Mouse (Mus musculus) adrenal gland, postnatal 14 days (tissue): ENCODE measurements at regions not wholly inside any gene's neighbourhood (a gene's known extent, or its start where the extent isn't known, plus 50 kb on each side); places are given as distances from the start of the nearest gene placed in this dataset.

ENCODE experiments used
- DNase-seq: peaks from one replicate; pipeline ENCODE4 v3.0.0; 2021; ENCODE audit warnings: mixed read lengths

DNA sequence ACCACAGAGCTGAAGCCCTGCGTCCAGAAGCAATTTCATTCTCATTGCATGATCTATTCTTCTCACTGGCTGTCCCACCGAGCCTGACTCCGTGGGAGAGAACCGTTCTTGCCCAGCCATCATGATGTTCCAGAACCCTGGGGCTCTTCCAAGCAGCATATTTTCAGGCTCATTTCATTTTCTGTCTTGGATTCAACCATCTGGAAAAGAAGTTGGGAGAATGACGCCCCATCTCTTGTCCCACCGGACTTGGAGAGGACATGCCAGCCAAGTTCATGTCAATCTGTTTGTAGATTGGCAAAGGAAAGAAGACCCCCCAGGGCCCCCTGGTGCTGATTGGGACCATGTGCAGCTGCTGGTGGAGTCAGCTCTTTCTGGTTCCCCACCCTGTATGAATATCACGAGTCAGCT is 1400.5 kb upstream of the Lrrc6 start:
- no peak for DNase-seq

DNA sequence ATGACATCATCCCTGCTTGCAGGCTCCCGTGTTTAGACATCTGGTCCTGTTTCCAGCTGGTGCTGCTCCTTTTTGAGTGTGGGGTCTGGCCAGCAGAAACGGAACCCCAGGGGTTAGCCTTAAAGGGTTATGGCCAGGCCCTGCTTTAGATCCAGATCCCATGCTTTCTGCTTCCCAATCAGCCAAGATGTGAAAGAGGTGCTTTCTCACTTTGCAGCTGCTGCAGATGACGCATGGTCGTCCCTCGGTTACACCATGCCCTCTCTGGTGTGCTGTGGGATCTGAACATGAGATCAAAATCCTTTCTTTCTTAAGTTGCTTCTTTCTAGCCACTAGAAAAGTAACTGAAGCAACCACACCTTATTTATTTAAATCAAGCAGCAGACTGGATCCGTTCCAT is 1399.1 kb upstream of the Lrrc6 start:
- no peak for DNase-seq

DNA sequence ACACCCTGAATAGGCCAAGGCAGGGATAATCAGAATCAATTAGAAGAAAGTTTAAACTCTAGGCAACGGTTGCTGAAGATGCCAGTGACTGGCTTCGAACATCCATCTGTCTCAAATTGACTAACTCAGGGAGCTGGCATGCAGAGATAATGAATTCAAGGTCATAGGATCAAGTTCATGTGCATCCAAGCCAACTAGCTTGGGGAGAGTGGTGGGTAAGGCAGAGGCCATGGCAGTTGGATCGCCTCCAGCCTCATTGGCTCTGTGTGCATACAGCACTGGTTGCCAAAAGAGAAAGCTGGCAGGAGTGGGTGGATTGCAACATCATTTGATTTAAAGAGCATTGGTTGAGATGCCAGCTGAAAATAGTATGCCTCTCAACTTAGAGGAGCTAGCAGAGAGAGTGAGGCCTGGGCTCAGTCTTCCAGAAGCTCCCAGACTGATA is 1398.3 kb upstream of the Lrrc6 start:
- peak; percentile 83 for DNase-seq

DNA sequence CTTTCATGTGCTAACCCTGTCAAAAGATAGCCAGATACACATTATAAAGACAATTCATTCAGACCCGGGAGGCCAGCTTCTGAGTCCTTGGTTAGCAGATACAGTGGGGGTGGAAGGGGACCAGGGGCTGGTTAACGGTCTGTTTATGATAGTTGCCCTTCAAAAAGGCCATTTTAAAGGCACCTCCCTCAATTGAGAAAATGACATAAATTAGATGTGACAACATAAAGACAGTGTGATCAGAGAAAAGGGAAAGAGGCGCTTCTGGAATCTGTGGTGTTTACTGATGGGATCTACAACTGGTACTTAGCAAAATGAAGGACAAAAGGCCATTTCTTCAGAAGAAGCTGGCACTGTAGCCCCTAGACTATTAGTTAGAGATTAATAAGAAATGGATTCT is 1391.4 kb upstream of the Lrrc6 start:
- DNase-seq, result no peak

DNA sequence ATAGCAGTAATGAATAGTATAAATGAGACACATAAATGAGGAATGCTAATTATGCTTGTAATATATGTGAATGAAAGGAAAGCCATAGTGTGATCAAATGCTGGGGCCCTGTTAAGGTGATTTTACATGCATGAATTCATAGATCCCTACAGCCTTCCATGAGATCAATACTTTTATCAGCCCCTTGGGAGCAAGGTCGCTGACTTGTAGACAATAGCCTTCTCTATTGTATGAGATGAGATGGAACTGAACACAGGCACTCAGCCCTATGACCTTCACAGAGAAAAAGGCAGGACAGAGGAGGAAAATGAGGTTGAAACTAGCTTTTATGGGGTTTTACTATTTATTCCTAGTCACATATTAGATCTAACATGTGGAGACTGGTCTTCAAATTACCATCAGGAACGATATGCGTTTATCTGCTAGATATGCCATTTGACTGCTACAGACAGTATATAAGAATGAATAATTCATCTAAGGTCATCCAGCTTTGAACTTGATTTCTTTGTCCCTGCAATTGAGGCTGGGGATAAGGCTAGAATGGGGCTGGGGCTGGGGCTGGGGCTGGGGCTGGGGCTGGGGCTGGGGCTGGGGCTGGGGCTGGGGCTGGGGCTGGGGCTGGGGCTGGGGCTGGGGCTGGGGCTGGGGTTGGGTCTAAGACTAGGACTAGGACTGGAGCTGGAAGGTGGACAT is 1390.0 kb upstream of the Lrrc6 start:
- DNase-seq, result no peak

DNA sequence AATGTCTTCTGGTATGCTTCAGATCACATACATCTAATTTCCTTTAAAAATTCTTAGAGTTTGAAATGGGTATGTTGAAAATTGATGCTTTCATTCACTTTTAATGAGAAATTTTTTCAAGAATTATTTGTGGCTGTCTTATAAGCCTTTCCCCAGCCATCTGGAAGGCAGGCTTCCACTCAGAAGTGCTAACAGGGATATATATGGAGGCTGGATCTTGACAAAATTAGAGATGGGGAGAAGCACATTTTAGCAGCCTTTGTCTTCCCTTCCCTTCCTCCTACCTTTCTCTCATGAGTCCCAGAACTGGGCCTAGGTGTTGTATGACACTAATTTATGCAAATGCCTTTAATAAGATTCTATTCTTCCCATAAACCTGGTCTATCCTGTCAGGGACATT is 1387.8 kb upstream of the Lrrc6 start:
- no peak for DNase-seq

DNA sequence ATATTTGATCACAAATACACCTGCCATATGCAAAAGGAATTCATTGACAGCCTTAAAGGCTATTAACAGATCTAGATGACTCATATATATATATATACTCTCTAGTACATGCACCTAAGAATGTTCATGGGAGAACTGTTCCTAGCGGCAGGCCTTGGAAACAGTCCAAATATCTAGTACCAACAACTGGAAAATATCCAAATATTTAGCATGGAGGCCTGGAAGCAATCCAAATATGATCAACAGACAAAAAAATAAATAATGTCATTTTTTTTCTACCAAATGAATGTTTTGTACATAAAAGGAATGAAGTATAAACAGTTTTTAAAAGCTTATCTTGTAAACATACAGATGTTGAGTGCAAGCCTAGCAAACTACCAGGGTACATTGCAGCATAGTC is 1354.6 kb upstream of the Lrrc6 start:
- no peak for DNase-seq

DNA sequence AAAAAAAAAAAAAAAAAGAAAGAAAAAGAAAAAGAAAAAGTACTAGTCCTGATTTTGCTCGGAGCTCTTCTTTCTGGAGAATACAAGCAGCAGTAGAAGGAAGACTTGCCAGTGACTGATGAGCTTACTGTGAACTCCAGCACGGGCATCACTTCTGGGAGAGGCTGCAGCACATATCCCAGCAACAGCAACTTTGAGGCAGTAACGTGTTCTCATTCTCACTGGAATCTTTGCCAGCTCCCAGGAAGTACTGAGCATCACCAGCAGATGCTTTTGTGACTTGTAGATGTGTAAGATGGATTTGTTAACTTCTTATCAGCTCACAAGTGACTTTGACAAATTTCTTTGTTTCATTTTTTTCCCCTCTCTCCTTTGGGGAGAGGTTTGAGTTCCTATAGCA is 1349.4 kb upstream of the Lrrc6 start:
- DNase-seq, result no peak

DNA sequence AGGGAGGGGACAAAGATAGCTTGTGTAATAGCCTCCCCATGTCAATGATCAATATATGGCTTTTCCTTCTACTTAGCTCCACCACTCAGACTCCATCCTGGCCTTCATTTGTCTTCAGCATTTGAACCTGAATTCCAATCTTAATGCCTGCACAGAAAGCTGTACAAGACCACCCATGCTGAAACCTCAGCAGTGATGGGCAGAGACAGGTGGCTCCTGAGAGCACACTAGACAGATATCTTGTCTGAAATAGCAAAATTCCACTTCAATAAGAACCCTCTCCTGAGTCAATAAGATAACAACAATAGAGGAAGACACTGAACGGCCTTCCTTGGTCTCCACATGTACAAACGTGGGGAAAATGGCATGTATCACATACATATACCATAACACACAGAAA is 1345.0 kb upstream of the Lrrc6 start:
- DNase-seq, result no peak

DNA sequence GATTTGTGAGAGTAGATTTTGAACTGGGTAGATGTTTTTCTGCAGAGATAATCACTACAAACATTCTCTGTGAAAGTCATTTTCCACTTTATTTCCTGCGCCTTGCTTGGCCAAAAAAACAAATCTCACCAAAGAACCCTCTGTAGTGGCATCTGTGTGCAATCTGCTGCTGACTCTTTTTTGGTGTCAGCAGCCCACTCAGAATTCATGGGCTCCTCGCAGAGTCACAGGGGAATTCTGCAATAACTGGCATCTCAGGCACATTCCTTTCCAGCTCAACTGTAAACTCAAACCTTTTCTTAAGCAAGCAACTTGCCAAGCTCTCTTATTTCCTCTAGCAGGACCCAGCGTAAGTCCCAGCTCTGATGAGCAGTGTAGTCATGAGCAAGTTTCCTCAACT is 1340.0 kb upstream of the Lrrc6 start:
- no peak for DNase-seq

DNA sequence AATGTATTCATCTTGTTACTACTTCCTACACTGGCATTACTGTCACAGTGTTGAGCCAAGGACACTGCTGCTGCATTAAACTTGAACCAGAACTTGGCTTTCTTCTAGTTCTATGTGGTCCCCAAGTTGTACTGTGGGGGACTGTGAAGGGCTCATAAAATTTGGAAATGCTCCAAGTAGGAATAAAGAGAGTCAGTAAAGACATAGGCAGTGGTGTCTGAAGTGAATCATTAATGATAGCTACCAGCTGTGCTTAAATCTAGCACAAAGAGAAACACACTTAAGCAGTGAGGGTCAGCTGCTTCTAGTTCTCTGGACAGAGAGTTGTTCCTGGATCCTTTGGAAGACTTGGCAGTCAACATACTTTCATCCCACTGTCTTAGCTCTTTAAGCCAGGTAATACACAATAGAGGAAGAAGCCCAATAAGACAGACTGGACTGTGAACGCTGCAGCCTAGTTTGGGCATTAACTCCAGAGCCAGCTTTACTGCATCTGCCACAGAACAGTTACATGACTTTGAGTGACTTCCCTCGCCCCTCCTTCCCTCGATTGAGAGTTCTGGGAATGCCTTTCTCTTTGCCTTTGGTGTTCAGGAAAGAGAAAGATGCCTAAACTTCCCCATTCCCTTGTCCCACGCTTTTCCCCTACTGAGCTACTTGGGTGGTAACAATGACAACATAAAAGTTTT is 1325.2 kb upstream of the Lrrc6 start:
- DNase-seq, result no peak

DNA sequence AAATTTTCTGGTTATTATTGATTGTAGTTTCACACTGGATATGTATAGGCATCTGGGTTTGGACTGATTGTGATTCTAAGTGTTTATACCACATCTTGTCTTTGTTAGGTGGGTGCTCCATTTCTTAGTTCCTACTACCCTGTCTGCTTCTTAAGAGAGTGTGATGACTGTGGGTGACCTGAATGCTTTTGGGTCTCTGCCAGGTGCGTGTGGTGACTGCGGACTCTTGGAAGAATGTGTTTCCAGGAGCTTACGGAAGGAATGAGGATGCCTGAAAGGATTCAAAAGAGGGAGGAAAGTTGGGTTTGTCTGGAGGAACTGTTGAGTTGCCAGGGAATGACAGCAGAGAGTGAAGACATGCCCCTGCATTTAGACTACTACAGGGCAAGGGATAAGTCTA is 1322.5 kb upstream of the Lrrc6 start:
- no peak for DNase-seq

DNA sequence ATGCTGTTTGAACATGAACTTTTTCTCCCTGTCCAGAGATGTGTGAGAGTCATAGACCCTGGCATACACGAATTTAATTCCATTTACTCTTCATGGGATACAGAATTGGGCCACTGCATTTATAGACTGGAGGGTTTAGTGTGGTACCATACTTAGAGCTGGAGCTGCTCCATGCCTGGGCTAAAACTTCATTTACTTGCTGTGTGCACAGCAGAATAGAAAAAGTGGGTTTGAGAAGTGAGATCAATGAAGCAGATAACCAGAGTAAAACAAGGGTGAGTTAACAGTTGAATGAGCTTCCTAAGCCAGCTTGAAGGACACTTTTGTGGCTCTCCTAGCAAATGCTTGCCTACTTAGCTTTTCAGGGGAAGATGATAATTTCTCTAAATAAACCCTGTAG is 1299.2 kb upstream of the Lrrc6 start:
- DNase-seq, result no peak

DNA sequence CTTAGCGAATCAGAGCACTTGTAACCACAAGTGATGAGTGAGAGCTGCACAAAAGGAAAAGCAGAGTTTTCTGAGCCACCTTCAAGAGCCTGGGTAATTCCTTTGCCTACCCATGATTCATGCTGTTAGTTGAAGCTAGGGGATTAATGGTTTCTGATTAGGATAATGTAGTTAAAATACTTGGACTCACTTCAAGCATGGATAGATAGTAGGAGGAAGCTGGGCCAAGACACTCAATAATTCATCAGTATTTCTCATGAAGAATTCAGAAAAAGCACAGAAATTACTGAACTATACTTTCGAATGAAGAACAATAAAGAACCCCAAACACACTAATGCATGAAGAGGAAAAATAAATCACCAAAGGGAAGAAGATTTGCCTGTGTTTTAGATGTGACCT is 1294.9 kb upstream of the Lrrc6 start:
- DNase-seq, result no peak

DNA sequence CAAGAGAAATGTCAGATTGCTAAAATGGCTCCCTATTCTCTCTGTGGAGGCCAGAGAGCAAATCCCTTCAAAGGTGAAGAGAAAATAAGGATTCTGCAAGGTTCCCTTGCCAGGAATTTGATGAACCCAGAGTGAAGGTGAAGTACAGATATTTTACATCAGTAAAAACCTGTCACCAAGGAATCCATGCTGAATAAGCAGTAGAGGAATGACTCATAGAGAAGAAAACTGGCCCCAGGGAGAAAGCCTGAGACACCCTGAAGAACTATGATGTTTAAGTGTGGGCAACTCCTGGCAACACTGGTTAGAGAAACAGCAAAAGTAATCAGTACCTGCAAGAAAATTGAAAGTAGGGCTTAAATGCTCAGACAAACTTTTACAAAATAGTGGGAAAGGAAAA is 1292.1 kb upstream of the Lrrc6 start:
- DNase-seq, result no peak

DNA sequence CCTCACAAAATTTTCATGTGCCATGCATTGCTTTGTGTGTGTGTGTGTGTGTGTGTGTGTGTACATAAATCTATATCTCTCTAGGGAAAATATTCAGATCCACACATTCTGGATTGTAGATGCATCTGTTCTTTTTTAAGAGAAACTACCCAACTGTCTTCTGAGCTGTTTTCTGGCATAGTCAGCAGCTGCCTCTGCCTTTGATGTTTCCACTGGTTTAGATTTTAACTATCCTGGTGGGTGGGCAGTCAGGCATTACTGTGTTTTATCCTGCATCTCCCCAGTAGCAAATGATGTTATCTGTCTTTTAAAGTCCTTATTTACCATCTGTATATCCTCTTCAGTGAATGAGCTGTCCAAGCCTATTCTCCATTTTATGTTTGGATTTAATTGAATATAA is 1287.9 kb upstream of the Lrrc6 start:
- DNase-seq, result no peak

DNA sequence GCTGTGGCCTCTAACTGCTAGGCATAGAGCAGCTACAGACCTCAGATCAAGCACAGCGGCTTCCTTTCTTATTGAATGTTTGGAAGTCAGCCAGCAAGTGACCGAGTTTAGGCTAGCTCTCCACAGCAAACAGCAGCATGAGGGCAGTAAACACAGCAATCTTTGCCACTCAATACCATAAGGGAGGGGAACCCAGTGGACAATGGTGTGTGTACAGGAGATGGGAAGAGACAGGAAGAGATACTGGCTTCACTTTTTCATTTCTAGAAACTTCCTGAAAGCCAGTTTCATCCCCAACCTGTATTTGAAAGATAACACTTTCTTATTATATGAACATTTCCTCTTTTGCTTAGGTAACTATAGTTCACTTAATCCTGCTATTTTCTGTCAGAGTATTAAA is 1284.9 kb upstream of the Lrrc6 start:
- DNase-seq, result no peak

DNA sequence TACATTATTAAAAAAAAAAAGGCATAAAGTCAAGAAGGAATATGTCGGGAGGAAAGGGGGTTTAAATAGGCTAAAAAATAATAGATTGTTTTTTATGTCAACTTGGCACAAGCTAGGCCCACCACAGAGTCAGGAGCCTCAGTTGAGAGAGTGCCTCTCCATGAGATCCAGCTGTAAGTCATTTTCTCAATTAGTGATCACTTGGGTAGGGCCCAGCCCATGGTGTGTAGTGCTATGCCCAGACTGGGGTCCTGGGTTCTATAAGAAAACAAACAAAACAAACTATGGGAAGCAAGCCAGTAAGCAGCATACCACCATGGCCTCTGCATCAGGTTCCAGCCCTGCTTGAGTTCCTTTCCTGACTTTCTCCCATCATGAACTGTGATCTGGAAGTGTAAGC is 1283.0 kb upstream of the Lrrc6 start:
- no peak for DNase-seq

DNA sequence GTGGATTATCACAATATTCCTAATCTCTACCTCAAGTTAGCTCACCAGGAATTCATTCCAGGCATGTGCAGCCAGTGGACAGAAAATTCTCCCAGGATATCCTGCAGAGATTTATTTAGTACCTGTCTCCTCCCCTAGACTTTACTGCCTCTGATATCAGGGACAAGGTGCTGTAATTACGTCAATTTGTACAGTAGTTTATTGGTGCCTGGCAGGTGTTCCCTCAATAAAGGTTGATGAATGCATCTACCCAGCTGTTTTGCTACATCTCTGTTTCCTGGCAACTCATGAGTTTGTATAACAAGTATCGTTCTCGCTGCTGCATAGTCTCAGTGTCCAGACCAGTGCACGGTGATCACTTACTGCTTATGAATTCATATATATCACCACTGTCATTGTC is 1281.8 kb upstream of the Lrrc6 start:
- no peak for DNase-seq

DNA sequence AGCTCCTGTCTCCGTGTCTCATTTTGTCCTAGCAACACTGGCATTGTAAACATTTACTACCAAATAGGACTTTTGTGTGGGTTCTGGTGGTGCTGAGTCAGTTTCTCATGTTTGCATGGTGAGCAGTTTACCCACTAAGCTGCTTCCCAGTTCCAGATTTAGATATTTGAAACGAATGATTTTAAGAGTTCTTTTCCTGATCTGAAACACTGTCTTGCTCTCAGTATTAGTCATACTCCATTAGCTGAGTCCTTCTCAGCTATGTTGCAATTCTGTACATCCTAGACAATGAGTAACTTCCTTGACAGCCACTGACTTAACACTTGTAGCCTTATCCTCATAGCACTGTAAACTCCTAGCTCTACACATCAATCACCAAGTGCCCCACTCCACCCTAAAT is 1280.1 kb upstream of the Lrrc6 start:
- no peak for DNase-seq

DNA sequence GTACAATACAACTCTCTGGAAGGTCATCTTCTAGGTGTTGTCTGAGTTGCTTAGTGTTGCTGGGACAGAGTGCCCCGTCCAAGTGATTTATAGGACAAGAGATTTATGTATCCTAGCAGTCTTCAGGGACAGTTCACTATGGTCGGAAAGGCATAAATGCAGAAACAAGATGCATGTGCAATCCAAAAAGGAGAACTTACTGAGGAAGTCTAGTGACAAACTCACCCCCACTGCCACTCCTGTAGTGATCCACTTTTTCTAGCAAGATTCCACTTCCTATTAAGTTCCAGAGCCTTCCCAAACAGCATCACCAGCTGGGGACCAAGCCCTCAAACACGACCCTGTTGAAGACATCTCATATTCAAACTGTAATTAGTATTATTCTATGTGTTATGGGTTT is 1266.9 kb upstream of the Lrrc6 start:
- no peak for DNase-seq

DNA sequence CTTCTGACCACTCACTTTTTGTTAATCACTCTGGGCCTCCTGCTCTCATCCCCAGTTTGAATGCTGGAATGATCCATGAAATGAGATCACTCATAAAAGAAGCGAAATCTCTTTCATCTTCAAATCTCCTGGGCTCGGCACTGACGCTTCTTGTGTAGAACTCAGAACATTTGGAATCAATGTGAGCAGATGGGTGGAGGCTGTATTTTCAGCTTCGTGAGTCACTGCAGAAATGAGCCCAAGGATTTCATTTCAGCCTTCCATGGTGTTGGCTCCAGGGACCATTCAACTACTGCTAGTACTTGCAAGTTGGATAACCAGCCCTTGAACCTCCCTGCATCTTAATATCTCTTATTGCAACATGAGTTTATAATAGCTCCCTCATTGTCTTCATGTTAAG is 1258.5 kb upstream of the Lrrc6 start:
- DNase-seq, result no peak

DNA sequence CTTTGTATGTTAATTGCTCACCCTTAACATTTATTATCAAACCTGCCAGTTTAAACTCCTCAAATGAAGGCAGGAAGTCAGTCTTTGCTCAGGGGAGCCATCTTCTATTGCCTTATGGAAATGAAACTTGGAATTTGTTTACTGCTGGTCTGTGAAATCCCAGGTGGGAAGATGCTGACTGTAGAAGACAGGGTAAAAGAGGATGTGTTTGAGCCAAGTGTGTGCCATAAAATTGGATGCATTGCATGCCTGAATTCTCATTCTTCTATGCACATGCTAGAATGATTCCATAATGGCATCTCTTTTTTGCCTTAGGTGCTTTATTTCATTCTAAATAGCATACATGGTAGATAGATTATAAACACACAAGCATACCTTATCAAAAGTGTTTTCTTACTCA is 1249.9 kb upstream of the Lrrc6 start:
- no peak for DNase-seq

DNA sequence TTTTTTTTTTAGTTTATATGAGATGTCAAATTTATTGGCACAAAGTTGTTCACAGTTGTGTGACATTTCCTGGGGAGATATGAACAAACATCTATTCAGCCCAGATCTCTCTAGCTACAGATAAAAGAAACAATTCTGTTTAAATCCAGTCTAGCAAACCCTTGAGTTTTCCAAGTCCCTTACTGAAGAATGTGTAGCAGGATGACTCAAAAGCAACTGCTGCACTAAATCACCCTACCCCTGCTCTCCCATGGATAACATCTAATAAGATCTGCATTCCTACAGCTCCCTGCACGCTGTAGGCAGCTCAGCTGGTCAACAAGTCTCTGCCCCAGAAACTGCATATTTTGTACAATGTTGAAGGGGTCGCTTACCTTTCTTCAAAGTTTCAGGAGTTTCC is 1242.6 kb upstream of the Lrrc6 start:
- DNase-seq, result no peak

DNA sequence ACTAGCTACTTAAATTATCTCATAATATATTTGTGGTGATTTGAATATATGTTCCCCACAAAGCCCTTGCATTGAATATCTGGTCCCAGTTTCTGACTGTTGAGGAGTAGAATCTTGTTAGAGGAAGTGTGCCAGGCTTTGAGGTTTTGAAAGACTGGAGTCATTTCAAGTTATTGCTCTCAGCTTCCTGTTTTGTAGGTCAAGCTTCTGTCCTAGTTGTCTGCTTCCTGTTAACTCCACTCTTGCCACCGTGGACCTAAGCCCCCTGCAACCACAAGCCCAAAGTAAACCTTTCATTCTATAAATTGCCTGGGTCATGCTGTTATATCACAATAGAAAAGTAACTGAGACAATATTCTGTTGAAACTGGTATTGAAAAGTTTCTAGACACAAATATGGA is 1232.3 kb upstream of the Lrrc6 start:
- DNase-seq, result no peak
